Mouse (Mus musculus) large intestine, adult 2 months (tissue): ENCODE measurements around the gene Gm9513. TPM values are rescaled to one million over a fixed set of nuclear protein-coding genes. Genes with fewer than 3 reads are reported as not detected.

Experiments used
- DNase-seq: peaks from one replicate; pipeline ENCODE4 v3.0.0-alpha.2; 2012; ENCODE audit warnings: low read depth, low spot score
- WGBS: fragments of 180-500 bp; shearing (Covaris S2); methylation state at CpG from one replicate; pipeline ENCODE4 v1.1.7; 2018; 5-methylcytosine and 5-hydroxymethylcytosine counted together
- polyA plus RNA-seq: library from polyadenylated mRNA; depleted of rRNA; stranded (reverse); fragments of >200 nt; gene quantifications from 2 replicates; pipeline ENCODE4 v1.2.3, GENCODE M21; 2012; rRNA removed

The Gm9513 gene
- not detected in 2 replicates for polyA plus RNA-seq

GRCm38 (mm10) chr9:36475338-36475737, at the start of gene Gm9513:
TSS of gene Gm9513 (plus strand) at chr9:36475638.
- no peak for DNase-seq
- WGBS, result 44% methylated on average over 3 of the region's 3 CpGs

DNA sequence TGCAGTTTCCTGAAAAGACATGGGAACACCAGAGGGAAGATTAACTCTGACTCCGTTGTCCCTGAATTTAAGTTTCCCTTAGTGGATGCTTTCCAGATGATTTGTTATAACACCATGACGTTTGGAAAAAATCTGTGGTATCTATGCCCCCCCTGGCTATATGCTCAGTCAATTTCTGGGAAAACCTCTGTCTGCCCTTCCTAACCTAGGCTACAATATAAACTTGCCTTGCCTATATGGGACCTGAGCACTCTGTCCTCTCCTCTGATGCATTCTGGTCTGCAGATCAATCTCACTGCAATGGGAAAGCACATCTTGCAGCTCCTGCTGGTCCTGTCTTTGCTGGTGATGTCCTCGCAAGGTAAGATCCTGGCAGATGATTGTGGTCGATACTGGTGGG, 43.9 kb upstream of the Gm9513 start, which contains the start of gene Gm7257:
TSS of gene Gm7257 (plus strand) at position 301 of the 400 bp plus-strand sequence.
- WGBS, result 72% methylated on average over 4 of the region's 4 CpGs
- no peak for DNase-seq

DNA sequence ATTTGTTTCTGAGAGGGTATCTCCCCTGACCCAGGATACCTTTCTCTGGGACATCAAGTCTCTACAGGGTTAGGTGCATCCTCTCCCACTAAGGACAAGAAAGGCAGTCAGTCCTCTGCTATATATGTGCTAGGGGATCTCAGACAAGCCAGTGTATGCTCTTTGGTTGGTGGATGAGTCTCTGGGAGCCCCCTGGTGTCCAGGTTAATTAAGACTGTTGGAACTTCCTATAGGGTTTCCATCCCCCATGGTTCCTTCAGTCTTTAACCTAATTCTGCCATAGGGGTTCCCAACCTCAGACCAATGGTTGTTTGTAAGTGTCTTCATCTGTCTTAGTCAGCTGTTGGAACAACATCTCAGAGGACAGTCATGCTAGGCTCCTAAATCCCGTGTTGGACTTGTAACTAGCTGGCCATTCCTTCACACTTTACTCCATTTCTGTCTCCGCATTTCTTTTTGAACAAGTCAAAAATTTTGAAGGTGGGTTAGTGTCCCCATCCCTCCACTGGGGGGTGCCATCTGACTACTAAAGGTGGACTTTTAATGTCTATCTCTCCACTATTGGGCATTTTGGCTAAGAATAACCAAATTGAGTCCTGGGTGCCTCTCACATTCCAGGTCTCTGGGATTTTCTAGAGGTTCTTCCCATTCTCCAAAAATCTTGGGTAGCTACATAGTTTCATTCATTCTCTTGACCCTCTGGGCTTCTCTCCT, 40.2 kb upstream of the Gm9513 start:
- DNase-seq, result no peak
- WGBS, result 48% methylated on average over 2 of the region's 2 CpGs

DNA sequence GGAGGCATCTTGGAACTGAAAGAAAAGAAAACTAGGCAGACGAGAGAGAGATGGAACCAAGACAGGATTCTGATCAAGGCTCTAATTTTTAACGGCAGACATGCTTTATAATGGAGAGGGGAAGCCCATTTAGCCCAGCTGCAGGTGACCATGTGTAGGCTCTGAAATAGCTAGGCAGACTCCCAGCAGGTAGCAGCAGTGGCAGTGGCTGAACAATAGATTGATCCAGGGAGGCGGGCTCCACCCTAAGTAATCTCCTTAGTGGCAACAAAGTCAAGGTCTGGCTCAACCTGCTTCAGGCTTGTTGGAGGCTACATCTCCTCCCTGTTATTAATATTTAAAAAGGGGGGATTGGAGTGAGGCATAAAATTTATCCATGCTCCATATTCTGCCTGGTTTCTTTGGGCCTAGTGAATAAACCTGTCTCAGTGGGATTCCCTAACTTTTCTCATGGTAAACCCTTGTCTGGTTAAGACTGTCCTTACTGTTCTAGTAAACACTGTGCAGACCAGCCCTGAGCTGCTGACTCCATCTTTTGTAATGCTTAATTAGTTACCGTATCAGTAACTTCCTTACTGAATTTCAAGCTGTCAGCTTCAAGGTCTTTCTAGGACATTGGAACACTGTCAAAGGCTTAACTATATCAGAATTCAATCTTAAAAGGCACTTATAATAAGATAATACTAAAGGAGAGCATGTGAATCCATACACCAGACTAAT, 19.2 kb downstream of the Gm9513 start:
- no peak for DNase-seq
- 93% methylated on average over 4 of the region's 4 CpGs for WGBS

- WGBS, result 46% methylated on average over 1 of the region's 1 CpGs
- no peak for DNase-seq
These were observed 20.4 kb downstream of the Gm9513 start for GRCm38 (mm10) chr9:36495824-36496223.

DNA sequence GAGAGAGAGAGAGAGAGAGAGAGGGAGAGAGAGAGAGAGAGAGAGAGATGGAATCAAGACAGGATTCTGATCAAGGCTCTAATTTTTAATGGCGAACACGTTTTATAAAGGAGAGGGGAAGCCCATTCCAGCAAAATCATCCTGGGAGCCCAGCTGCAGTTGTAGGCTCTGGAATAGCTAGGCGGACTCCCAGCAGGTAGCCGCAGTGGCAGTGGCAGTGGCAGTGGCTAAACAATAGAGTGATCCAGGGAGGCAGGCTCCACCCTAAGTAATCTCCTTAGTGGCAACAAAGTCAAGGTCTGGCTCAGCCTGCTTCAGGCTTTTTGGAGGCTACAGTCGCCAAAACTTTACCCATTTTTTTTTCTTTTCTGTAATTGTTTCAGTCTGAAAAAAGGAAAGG, 28.8 kb downstream of the Gm9513 start:
- 81% methylated on average over 5 of the region's 5 CpGs for WGBS
- no peak for DNase-seq

Other genes with a start within 250 kb of the Gm9513 start
- not detected in 2 replicates for gene Gm7257, start 43.8 kb upstream of the Gm9513 start, polyA plus RNA-seq
- not detected in 2 replicates for gene Gm5615, start 66.3 kb downstream of the Gm9513 start, polyA plus RNA-seq
- not detected in 2 replicates for gene Gm17689, start 107.0 kb downstream of the Gm9513 start, polyA plus RNA-seq
- not detected in 2 replicates for gene A630095E13Rik, start 167.7 kb downstream of the Gm9513 start, polyA plus RNA-seq
- not detected in 2 replicates for gene Acrv1, start 217.6 kb downstream of the Gm9513 start, polyA plus RNA-seq